Mouse (Mus musculus): ENCODE data around the gene 6430531B16Rik.

- TF ChIP-seq CTCF (IDR thresholded peaks at IDR 0.05; ENCODE audit: low read depth, low read length), result no peak
- no peak for TF ChIP-seq POLR2AphosphoS5 (IDR thresholded peaks at IDR 0.05; ENCODE audit: insufficient replicate concordance, low read depth, low read length)
- no peak for TF ChIP-seq GATA2 (IDR thresholded peaks at IDR 0.05; ENCODE audit: borderline replicate concordance, low read depth, low read length)
- TF ChIP-seq TAL1 (conservative IDR thresholded peaks at IDR 0.05; ENCODE audit: low read depth, low read length), result no peak
Observed at GRCm38 (mm10) chr7:139963814-139964213, 14.7 kb downstream of the 6430531B16Rik start.

Data from G1E (cell line).